Mouse (Mus musculus) lung, adult 2 months (tissue): Measurements from ENCODE around the gene Fcf1. TPM values are rescaled to one million over a fixed set of nuclear protein-coding genes. Genes with fewer than 3 reads are reported as not detected.
A peak's percentile ranks its signal among the peaks of the same experiment; 100 is the strongest.

Source experiments
- DNase-seq: peaks from one replicate; pipeline ENCODE4 v3.0.0; 2022
- H3K4me1 ChIP-seq: fragments of 200-500 bp; 2 replicates; pipeline ENCODE4 v1.6.1; 2011; ENCODE audit warnings: low read length; ENCODE audit not compliant: control insufficient read depth, insufficient read depth
- H3K4me3 ChIP-seq: fragments of 200-500 bp; replicated peaks from 2 replicates; pipeline ENCODE3; 2011; ENCODE audit warnings: low read depth, mild to moderate bottlenecking, control low read depth, low read length; ENCODE audit errors: extremely low read depth
- CTCF ChIP-seq: fragments of 200-500 bp; IDR thresholded peaks from 2 replicates; pipeline ENCODE4 v1.5.1; 2011; ENCODE audit warnings: mild to moderate bottlenecking, low read length, control low read depth; ENCODE audit not compliant: insufficient read depth
- POLR2A ChIP-seq: fragments of 200-500 bp; IDR thresholded peaks from 2 replicates; pipeline ENCODE4 v1.6.1; 2011; ENCODE audit warnings: low read depth, mild to moderate bottlenecking, control low read depth, low read length, borderline replicate concordance; ENCODE audit errors: extremely low read depth
- WGBS: fragments of 180-500 bp; shearing (Covaris S2); methylation state at CpG from one replicate; pipeline ENCODE4 v1.1.7; 2018; 5-methylcytosine and 5-hydroxymethylcytosine counted together
- polyA plus RNA-seq: library from polyadenylated mRNA; depleted of rRNA; stranded (reverse); fragments of >200 nt; gene quantifications from 2 replicates; pipeline ENCODE4 v1.2.3, GENCODE M21; 2012; rRNA removed

Gene Fcf1
- polyA plus RNA-seq = 18.4 and 34.0 TPM in 2 replicates

DNA sequence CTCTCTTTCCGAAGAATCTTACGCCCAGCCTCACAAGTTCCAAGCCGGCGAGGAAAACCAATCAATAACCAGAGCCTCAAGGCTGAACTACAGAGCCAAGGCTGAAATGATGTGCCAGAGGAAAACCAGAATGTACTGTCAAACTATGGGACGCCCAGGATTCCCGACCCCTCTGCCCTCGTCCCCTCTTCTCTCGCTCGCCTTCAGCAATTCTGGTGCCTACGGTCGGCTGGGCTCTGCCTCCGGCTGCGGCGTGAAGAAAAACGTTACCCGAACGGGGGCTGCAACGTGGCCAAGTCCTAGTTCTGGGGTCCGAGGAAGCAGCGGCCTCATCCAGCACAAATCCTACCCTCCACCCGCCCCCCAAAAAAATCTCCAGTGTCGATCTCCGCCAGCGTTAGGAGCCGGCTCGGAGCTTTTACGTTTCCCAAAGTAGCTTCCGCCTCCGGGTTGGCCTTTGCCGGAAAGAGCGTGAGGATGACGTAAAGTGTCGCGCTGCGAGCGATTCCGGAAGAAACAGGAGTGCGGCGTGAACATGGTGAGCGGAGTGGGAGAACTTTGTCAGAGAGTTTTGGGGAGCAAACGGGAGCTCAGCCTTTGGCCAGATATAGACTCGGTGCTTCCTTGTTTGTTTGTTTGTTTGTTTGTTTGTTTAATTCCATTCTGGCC, at the start of gene Fcf1, which contains the start of gene Arel1:
TSS of gene Fcf1 (plus strand) at position 470 of the 669 bp plus-strand sequence.
TSS of gene Arel1 (minus strand) at position 473 of the 669 bp plus-strand sequence.
- peak; percentile 83 for DNase-seq
- under 1% methylated on average over 42 of the region's 42 CpGs for WGBS
- Histone ChIP-seq H3K4me1 (peaks cover 9% of the 10 kb centered on the region; the same call in 1 of the 2 replicates), H3K4me3 (peak within 1 kb of the TSS; percentile 94)
- TF ChIP-seq POLR2A = peak; percentile 73; the same call in 1 of the 2 replicates
- TF ChIP-seq CTCF = no peak

DNA sequence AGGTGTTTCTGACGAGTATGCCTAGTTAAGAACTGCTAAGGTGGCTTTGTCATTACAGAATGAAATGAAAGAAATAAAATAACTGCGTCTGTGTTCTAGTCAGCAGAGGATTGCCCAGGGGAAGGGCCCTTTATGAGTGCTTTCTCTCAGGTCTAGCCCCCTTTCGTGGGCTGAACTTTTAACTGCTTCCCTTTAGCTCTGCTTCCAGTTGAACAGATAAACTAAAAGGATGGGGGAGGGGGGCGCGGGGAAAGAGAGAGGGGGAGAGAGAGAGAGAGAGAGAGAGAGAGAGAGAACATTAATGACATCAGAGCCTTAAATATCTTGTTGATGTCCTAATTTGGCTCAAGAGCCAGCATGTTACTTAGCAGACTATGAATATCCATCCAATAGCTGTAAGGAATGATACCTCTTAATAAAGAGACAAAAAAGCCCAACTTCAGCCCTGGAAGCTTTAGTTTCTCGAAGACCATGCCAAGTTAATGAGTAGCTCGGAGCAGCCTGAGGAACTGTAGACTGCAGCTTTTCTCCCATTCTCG, 48.7 kb upstream of the Fcf1 start:
- 76% methylated on average over 8 of the region's 8 CpGs for WGBS
- TF ChIP-seq CTCF = no peak
- no peaks in the 10 kb centered on the region for H3K4me1 ChIP-seq
- H3K4me3 ChIP-seq = no peak overlapping the region
- DNase-seq = no peak

DNA sequence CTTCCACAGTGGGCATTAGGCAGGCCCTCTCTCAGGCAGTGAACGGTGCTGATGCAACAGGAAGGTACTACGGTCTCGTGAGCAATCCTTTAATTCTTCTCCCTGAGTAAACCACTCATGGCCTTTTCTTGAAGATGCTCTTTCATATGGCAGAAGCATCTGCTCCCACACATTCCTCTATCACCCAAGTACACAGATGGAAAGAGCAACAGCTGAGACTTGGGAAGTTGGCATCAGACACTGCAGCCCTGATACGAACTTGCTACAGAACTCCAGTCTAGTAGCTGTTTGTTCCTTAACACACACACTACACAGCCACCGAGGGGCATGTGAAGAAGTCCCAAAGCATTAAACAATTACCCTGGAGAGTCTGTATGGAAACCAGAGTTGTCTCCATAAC, 46.4 kb upstream of the Fcf1 start:
- no peak for TF ChIP-seq CTCF
- TF ChIP-seq POLR2A = no peak
- Histone ChIP-seq H3K4me3 (no peak overlapping the region), H3K4me1 (no peaks in the 10 kb centered on the region)
- WGBS = 90% methylated on average over 5 of the region's 5 CpGs
- no peak for DNase-seq

DNA sequence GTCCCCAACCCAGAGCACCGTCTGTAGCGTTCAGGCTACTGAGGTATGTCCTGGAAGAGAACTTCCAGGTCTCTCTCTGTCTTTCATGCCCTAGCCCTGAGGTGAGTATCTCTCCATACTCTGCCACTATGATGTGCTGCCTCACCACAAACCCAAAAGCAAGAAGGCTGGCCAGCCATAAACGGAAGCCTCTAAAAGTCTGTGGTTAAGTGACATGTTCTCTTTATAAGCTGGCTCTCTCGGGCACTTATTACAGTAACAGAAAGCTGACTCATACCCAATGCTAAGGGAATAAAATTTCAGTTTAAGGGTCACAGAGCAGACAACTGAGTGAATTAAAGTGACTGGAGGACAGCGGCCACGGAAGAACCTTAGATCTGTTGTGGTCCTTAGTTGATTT, 44.2 kb upstream of the Fcf1 start:
- WGBS = 88% methylated on average over 6 of the region's 6 CpGs
- no peak for DNase-seq
- H3K4me3 ChIP-seq = no peak overlapping the region
- TF ChIP-seq CTCF (no peak), POLR2A (no peak)
- H3K4me1 ChIP-seq = no peaks in the 10 kb centered on the region

DNA sequence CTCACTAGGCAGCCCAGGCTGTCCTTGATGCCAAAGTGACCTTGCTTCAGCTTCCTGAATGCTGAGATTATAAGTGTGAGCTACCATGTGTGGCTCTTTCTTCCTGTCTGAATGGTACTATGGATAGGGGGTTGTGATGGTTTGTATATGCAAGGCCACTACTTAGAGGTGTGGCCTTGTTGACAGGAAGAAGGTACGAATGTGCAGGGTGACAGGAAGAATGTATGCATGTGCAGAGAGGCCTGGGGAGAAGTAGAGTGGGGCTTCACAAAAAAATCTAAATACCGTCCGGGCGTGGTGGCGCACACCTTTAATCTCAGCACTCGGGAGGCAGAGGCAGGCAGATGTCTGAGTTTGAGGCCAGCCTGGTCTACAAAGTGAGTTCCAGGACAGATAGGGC, 38.5 kb upstream of the Fcf1 start:
- TF ChIP-seq CTCF (no peak), POLR2A (no peak)
- H3K4me1 ChIP-seq = no peaks in the 10 kb centered on the region
- no peak overlapping the region for H3K4me3 ChIP-seq
- DNase-seq = no peak
- 87% methylated on average over 6 of the region's 6 CpGs for WGBS

DNA sequence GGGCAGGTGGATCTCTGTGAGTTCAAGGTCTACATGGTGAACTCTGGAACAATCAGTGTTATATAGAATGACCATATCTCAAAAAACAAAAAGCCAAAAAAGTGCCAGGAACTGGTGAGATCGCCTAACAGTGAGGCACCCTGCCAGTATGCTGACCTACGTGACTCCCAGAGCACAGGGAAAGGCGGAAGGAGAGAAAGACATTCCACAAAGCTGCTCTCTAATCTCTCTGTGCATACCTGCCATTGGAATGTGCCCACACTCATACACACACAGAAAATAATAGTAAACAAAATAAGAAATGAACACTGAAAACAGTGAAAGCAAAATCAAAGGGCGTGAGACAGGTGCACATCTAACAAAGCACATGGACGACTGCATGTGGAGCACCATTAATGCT, 35.4 kb upstream of the Fcf1 start:
- WGBS = 82% methylated on average over 5 of the region's 5 CpGs
- TF ChIP-seq CTCF (no peak), POLR2A (no peak)
- no peak overlapping the region for H3K4me3 ChIP-seq
- no peak for DNase-seq
- H3K4me1 ChIP-seq = no peaks in the 10 kb centered on the region

DNA sequence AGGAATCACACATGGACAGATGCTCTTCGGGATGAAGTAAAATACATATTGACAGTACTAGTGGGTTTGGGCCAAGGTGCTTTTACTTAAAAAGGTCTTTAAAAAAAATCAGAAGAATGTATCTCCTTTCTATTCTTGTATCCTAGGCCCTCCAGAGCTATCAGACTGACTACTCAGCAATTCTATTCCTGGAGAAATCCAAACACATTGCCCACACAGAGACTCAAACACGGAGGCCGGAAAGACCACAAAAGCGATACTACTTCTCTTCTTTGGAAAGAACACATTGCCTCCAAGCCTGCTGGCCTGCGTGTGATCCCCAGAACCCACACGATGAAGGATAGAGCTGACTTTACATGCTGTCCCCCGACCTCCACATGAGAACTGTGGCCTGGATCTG, 31.6 kb upstream of the Fcf1 start:
- DNase-seq = no peak
- H3K4me3 ChIP-seq = no peak overlapping the region
- WGBS = 81% methylated on average over 7 of the region's 7 CpGs
- H3K4me1 ChIP-seq = no peaks in the 10 kb centered on the region
- no peak for TF ChIP-seq CTCF
- TF ChIP-seq POLR2A = no peak

DNA sequence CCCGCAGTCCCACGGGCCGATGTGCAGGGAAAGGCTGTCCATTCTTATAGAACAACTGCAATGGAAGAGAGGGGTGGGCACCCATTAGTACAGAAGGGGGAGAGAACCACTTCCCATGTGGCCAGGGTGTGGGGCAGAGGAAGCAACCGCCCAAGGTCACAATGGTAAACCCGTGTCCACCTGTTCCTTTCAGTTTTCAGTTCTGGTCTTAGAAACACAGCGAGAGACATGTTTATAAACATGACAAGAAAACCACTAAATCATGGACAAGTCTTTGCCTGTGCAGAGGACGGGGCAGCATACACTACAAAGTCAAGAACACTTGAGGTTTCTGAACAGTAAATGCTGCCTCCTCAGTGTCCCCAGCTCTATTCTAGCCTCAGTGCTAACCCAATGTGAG, 30.4 kb upstream of the Fcf1 start:
- Histone ChIP-seq H3K4me3 (no peak overlapping the region), H3K4me1 (no peaks in the 10 kb centered on the region)
- no peak for TF ChIP-seq CTCF
- TF ChIP-seq POLR2A = no peak
- WGBS = 75% methylated on average over 7 of the region's 7 CpGs
- no peak for DNase-seq

DNA sequence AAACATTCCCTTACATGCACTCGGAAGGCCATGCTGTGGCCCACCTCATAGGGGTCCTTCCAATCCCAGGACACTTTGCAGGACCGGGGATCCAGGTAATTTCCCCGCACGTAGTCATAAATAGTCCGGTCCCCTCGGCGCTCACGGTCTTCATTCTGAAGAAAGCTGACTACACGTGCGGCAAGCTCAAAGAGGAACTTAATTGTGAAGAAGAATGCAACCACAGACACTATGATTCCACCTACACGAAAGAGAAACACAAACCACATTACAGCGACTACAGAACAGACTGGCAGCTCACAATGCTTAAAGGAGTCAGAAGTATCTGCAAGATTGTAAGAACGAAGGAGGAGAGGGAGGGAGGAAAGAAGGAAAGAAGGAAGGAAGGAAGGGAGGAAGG, 29.0 kb upstream of the Fcf1 start:
- TF ChIP-seq POLR2A = no peak
- TF ChIP-seq CTCF = no peak
- no peak for DNase-seq
- 83% methylated on average over 13 of the region's 13 CpGs for WGBS
- no peak overlapping the region for H3K4me3 ChIP-seq
- H3K4me1 ChIP-seq = no peaks in the 10 kb centered on the region
